Mouse (Mus musculus) hindbrain, embryonic 15.5 days (tissue): Measurements from ENCODE around the gene Cnnm4. TPM values are rescaled to one million over a fixed set of nuclear protein-coding genes. Genes with fewer than 3 reads are reported as not detected.

Experiments
- ATAC-seq: fragments of 200-750 bp; cut with Nextera tagmentation; 2 replicates; pipeline ENCODE4 v1.8.0; 2017; ENCODE audit warnings: low read depth, moderate number of reproducible peaks, moderate TSS enrichment; ENCODE audit not compliant: low FRiP score
- H3K27ac ChIP-seq: fragments of 300-500 bp; sonication (generic); replicated peaks from 2 replicates; pipeline ENCODE4 v1.5.1; 2015; ENCODE audit warnings: mild to moderate bottlenecking, inconsistent platforms
- H3K27me3 ChIP-seq: fragments of 300-500 bp; sonication (generic); 2 replicates; pipeline ENCODE4 v1.6.1; 2015; ENCODE audit warnings: control low read depth, inconsistent platforms
- H3K36me3 ChIP-seq: fragments of 300-500 bp; sonication (generic); 2 replicates; pipeline ENCODE4 v1.6.1; 2015; ENCODE audit warnings: control low read depth, inconsistent platforms
- H3K4me1 ChIP-seq: fragments of 300-500 bp; sonication (generic); replicated peaks from 2 replicates; pipeline ENCODE4 v1.6.1; 2015; ENCODE audit warnings: control low read depth, inconsistent platforms
- H3K4me2 ChIP-seq: fragments of 300-500 bp; sonication (generic); 2 replicates; pipeline ENCODE4 v1.6.1; 2015; ENCODE audit warnings: moderate library complexity, mild to moderate bottlenecking, inconsistent platforms
- H3K4me3 ChIP-seq: fragments of 300-500 bp; sonication (generic); 2 replicates; pipeline ENCODE4 v1.5.1; 2015; ENCODE audit warnings: mild to moderate bottlenecking, inconsistent platforms
- H3K9ac ChIP-seq: fragments of 300-500 bp; sonication (generic); 2 replicates; pipeline ENCODE4 v1.6.1; 2015; ENCODE audit warnings: inconsistent platforms
- H3K9me3 ChIP-seq: fragments of 300-500 bp; sonication (generic); 2 replicates; pipeline ENCODE4 v1.6.1; 2016; ENCODE audit warnings: control low read depth, inconsistent platforms
- WGBS: fragments of 180-500 bp; shearing (Covaris S2); methylation state at CpG from one replicate; pipeline ENCODE4 v1.1.7; 2015; 5-methylcytosine and 5-hydroxymethylcytosine counted together
- polyA plus RNA-seq: library from polyadenylated mRNA; unstranded; fragments of >200 nt; fragmentation: Nextera tagmentation; extraction: Ambion mirVana; gene quantifications from 2 replicates; pipeline ENCODE4 v1.2.1, GENCODE M21; 2015

Gene Cnnm4
- polyA plus RNA-seq, 1 experiment from 2014 or later: 10.8 TPM

- Histone ChIP-seq H3K27ac (peak within 1 kb of the TSS; percentile 76), H3K36me3 (peaks cover 39% of the 10 kb centered on the region), H3K4me3 (peak within 1 kb of the TSS; percentile 59), H3K4me2 (peak within 1 kb of the TSS; percentile 82), H3K9me3 (no peaks in the 10 kb centered on the region), H3K9ac (peak within 1 kb of the TSS; percentile 66), H3K4me1 (peaks cover 41% of the 10 kb centered on the region), H3K27me3 (no peaks in the 10 kb centered on the region)
- peak; percentile 97 for ATAC-seq
- WGBS: under 1% methylated on average over 43 of the region's 43 CpGs
Measured at GRCm38 (mm10) chr1:36546888-36547471, 75.6 kb downstream of the Cnnm4 start, which contains the start of gene Ankrd39. TSS of gene Ankrd39 (minus strand) at chr1:36547445.

- Histone ChIP-seq H3K4me2 (no peak overlapping the region), H3K9me3 (no peaks in the 10 kb centered on the region), H3K27ac (peak overlapping the region; percentile 48; the same call in 1 of the 2 replicates), H3K4me3 (no peak overlapping the region), H3K36me3 (peaks cover 48% of the 10 kb centered on the region), H3K27me3 (no peaks in the 10 kb centered on the region), H3K9ac (0 out of 2 replicates have a peak overlapping the region, but pooled peaks have one; percentile 21), H3K4me1 (peaks cover 41% of the 10 kb centered on the region)
- no peak for ATAC-seq
- WGBS: 31% methylated on average over 9 of the region's 9 CpGs
Measured at GRCm38 (mm10) chr1:36547981-36548598, 76.7 kb downstream of the Cnnm4 start.

GRCm38 (mm10) chr1:36548771-36549170 is 77.4 kb downstream of the Cnnm4 start:
- Histone ChIP-seq H3K4me3 (no peak overlapping the region), H3K9me3 (no peaks in the 10 kb centered on the region), H3K36me3 (peaks cover 54% of the 10 kb centered on the region), H3K9ac (no peak overlapping the region), H3K4me2 (no peak overlapping the region), H3K4me1 (peaks cover 42% of the 10 kb centered on the region), H3K27me3 (no peaks in the 10 kb centered on the region), H3K27ac (no peak overlapping the region)
- 57% methylated on average over 8 of the region's 8 CpGs for WGBS
- no peak for ATAC-seq

GRCm38 (mm10) chr1:36549491-36549890 is 78.1 kb downstream of the Cnnm4 start:
- peaks cover 49% of the 10 kb centered on the region for H3K4me1 ChIP-seq
- no peak overlapping the region for H3K4me2 ChIP-seq
- no peak overlapping the region for H3K27ac ChIP-seq
- no peak overlapping the region for H3K4me3 ChIP-seq
- no peak for ATAC-seq
- 88% methylated on average over 18 of the region's 18 CpGs for WGBS
- H3K27me3 ChIP-seq: no peaks in the 10 kb centered on the region
- no peaks in the 10 kb centered on the region for H3K9me3 ChIP-seq
- peaks cover 62% of the 10 kb centered on the region for H3K36me3 ChIP-seq
- no peak overlapping the region for H3K9ac ChIP-seq

- Histone ChIP-seq H3K9me3 (no peaks in the 10 kb centered on the region), H3K4me2 (no peak overlapping the region), H3K9ac (no peak overlapping the region), H3K36me3 (peaks cover 62% of the 10 kb centered on the region), H3K27me3 (no peaks in the 10 kb centered on the region), H3K4me1 (peaks cover 57% of the 10 kb centered on the region), H3K27ac (no peak overlapping the region), H3K4me3 (no peak overlapping the region)
- ATAC-seq: no peak
- WGBS: 81% methylated on average over 20 of the region's 20 CpGs
Measured at GRCm38 (mm10) chr1:36550075-36550863, 78.8 kb downstream of the Cnnm4 start.

- Histone ChIP-seq H3K4me1 (peaks cover 53% of the 10 kb centered on the region), H3K9me3 (no peaks in the 10 kb centered on the region), H3K9ac (no peak overlapping the region), H3K4me3 (no peak overlapping the region), H3K36me3 (peaks cover 62% of the 10 kb centered on the region), H3K27me3 (no peaks in the 10 kb centered on the region), H3K4me2 (no peak overlapping the region), H3K27ac (no peak overlapping the region)
- 90% methylated on average over 17 of the region's 17 CpGs for WGBS
- no peak for ATAC-seq
Measured at GRCm38 (mm10) chr1:36551904-36552303, 80.5 kb downstream of the Cnnm4 start.

GRCm38 (mm10) chr1:36552506-36552905 is 81.1 kb downstream of the Cnnm4 start:
- Histone ChIP-seq H3K4me1 (peaks cover 50% of the 10 kb centered on the region), H3K4me3 (no peak overlapping the region), H3K4me2 (no peak overlapping the region), H3K27me3 (no peaks in the 10 kb centered on the region), H3K27ac (no peak overlapping the region), H3K9me3 (no peaks in the 10 kb centered on the region), H3K9ac (no peak overlapping the region), H3K36me3 (peaks cover 62% of the 10 kb centered on the region)
- WGBS: 86% methylated on average over 16 of the region's 16 CpGs
- ATAC-seq: no peak

- no peak for ATAC-seq
- no peaks in the 10 kb centered on the region for H3K9me3 ChIP-seq
- H3K9ac ChIP-seq: peak overlapping the region; percentile 99
- H3K4me1 ChIP-seq: peaks cover 38% of the 10 kb centered on the region
- WGBS: 68% methylated on average over 21 of the region's 21 CpGs
- H3K4me3 ChIP-seq: peak overlapping the region; percentile 78
- H3K27me3 ChIP-seq: no peaks in the 10 kb centered on the region
- H3K4me2 ChIP-seq: peak overlapping the region; percentile 79
- H3K27ac ChIP-seq: peak overlapping the region; percentile 99
- peaks cover 47% of the 10 kb centered on the region for H3K36me3 ChIP-seq
Measured at GRCm38 (mm10) chr1:36554633-36555399, 83.4 kb downstream of the Cnnm4 start.

GRCm38 (mm10) chr1:36555798-36556395 is 84.5 kb downstream of the Cnnm4 start:
- H3K9ac ChIP-seq: peak overlapping the region; percentile 99
- WGBS: 2% methylated on average over 8 of the region's 8 CpGs
- peak overlapping the region; percentile 78 for H3K4me3 ChIP-seq
- H3K4me1 ChIP-seq: peaks cover 38% of the 10 kb centered on the region
- no peaks in the 10 kb centered on the region for H3K27me3 ChIP-seq
- H3K27ac ChIP-seq: peak overlapping the region; percentile 99
- peaks cover 36% of the 10 kb centered on the region for H3K36me3 ChIP-seq
- H3K4me2 ChIP-seq: peak overlapping the region; percentile 79
- no peak for ATAC-seq
- H3K9me3 ChIP-seq: no peaks in the 10 kb centered on the region

- Histone ChIP-seq H3K27me3 (no peaks in the 10 kb centered on the region), H3K4me2 (peak overlapping the region; percentile 79), H3K36me3 (peaks cover 27% of the 10 kb centered on the region), H3K9me3 (no peaks in the 10 kb centered on the region), H3K4me3 (peak overlapping the region; percentile 78), H3K4me1 (peaks cover 38% of the 10 kb centered on the region), H3K9ac (peak overlapping the region; percentile 99), H3K27ac (peak overlapping the region; percentile 99)
- peak; percentile 79 for ATAC-seq
- WGBS: under 1% methylated on average over 52 of the region's 52 CpGs
Measured at GRCm38 (mm10) chr1:36556553-36557456, 85.4 kb downstream of the Cnnm4 start.
